Mouse (Mus musculus) hindbrain, embryonic 12.5 days (tissue): ENCODE measurements around the gene Sptlc3. TPM values are rescaled to one million over a fixed set of nuclear protein-coding genes. Genes with fewer than 3 reads are reported as not detected.

Experiments
- ATAC-seq: fragments of 200-750 bp; cut with Nextera tagmentation; 2 replicates; pipeline ENCODE4 v1.8.0; 2017; ENCODE audit warnings: moderate TSS enrichment; ENCODE audit not compliant: low FRiP score
- H3K27ac ChIP-seq: fragments of 300-500 bp; sonication (generic); 2 replicates; pipeline ENCODE4 v1.5.1; 2016; ENCODE audit warnings: mild to moderate bottlenecking
- H3K27me3 ChIP-seq: fragments of 300-500 bp; sonication (generic); 2 replicates; pipeline ENCODE4 v1.6.1; 2016; ENCODE audit warnings: mild to moderate bottlenecking
- H3K36me3 ChIP-seq: fragments of 300-500 bp; sonication (generic); 2 replicates; pipeline ENCODE4 v1.6.1; 2016; ENCODE audit warnings: mild to moderate bottlenecking
- H3K4me1 ChIP-seq: fragments of 300-500 bp; sonication (generic); 2 replicates; pipeline ENCODE4 v1.6.1; 2016
- H3K4me2 ChIP-seq: fragments of 300-500 bp; sonication (generic); replicated peaks from 2 replicates; pipeline ENCODE4 v1.6.1; 2016; ENCODE audit warnings: mild to moderate bottlenecking
- H3K4me3 ChIP-seq: fragments of 300-500 bp; sonication (generic); 2 replicates; pipeline ENCODE4 v1.5.1; 2016; ENCODE audit warnings: mild to moderate bottlenecking
- H3K9ac ChIP-seq: fragments of 300-500 bp; sonication (generic); 2 replicates; pipeline ENCODE4 v1.6.1; 2016; ENCODE audit warnings: mild to moderate bottlenecking, moderate library complexity
- H3K9me3 ChIP-seq: fragments of 300-500 bp; sonication (generic); replicated peaks from 2 replicates; pipeline ENCODE4 v1.6.1; 2016; ENCODE audit warnings: mild to moderate bottlenecking
- WGBS: fragments of 180-500 bp; shearing (Covaris S2); methylation state at CpG from one replicate; pipeline ENCODE4 v1.1.7; 2016; 5-methylcytosine and 5-hydroxymethylcytosine counted together
- polyA plus RNA-seq: library from polyadenylated mRNA; unstranded; fragments of >200 nt; fragmentation: Nextera tagmentation; extraction: Ambion mirVana; gene quantifications from 2 replicates; pipeline ENCODE4 v1.2.1, GENCODE M21; 2016

Sptlc3 gene
- polyA plus RNA-seq, 1 experiment from 2014 or later = 0.27 TPM

DNA sequence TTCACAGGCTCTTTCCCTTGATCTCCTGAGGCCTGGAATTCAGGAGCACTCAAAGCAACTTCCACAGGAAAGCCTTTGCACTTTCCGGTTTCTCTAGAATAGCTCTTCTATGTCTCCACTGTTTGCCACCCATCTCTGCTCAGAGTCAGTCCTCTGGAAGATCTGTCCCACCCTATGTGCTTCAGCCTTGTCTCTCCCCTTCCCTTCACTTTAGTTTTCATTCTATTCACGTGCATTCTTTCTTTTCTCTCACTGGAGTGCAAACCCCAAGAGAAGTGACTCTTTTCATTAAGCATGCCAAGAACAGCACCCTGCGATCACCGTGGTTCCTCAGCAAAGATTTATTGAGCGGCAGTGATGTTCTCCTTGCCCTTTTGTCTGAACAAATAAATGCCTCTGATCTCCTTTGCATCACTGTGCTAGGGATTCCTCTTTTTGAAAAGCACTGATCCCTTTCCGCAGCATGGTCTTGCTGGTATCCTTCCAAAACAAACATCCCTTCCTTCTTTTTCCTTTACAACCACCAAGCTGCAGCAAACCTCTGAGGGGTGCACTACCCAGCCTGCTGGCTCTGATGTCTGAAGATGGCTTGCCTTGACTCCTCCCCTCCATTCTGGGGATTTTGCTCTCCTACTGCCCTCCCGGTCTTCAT is 108.0 kb downstream of the Sptlc3 start:
- Histone ChIP-seq H3K4me1 (0 out of 2 replicates have a peak, but pooled peaks cover 4% of the 10 kb centered on the region), H3K4me3 (no peak overlapping the region), H3K4me2 (no peak overlapping the region), H3K9me3 (no peaks in the 10 kb centered on the region), H3K36me3 (no peaks in the 10 kb centered on the region), H3K27me3 (no peaks in the 10 kb centered on the region), H3K27ac (no peak overlapping the region), H3K9ac (no peak overlapping the region)
- 23% methylated on average over 7 of the region's 7 CpGs for WGBS
- 0 out of 2 replicates have a peak, but pooled peaks have one; percentile 29 for ATAC-seq

DNA sequence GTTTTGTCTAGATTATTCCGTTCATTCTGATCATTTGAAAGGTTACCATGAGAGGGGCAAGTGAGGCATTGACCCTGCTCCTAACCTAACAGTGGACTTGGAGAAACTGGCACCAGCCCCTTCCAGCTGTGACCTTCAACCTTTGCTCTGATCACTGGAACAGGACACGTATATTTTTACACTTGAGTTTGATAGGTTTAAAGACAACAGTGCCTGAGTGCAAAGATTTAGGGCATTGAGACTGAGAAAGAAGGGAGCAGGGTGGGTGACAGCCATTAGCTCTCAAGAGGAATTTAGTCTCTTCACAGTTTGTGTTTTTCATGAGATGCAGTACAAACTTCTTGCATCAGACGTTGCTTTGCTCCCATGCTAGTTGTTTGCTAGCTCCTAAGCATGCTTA is 114.5 kb downstream of the Sptlc3 start:
- no peaks in the 10 kb centered on the region for H3K9me3 ChIP-seq
- no peak for ATAC-seq
- no peaks in the 10 kb centered on the region for H3K36me3 ChIP-seq
- H3K9ac ChIP-seq = no peak overlapping the region
- peak overlapping the region; percentile 39; the same call in 1 of the 2 replicates for H3K4me2 ChIP-seq
- no peak overlapping the region for H3K4me3 ChIP-seq
- H3K27ac ChIP-seq = 0 out of 2 replicates have a peak overlapping the region, but pooled peaks have one; percentile 24
- peaks cover 6% of the 10 kb centered on the region; the same call in 1 of the 2 replicates for H3K27me3 ChIP-seq
- H3K4me1 ChIP-seq = peaks cover 22% of the 10 kb centered on the region
- WGBS = 17% methylated on average over 3 of the region's 3 CpGs

DNA sequence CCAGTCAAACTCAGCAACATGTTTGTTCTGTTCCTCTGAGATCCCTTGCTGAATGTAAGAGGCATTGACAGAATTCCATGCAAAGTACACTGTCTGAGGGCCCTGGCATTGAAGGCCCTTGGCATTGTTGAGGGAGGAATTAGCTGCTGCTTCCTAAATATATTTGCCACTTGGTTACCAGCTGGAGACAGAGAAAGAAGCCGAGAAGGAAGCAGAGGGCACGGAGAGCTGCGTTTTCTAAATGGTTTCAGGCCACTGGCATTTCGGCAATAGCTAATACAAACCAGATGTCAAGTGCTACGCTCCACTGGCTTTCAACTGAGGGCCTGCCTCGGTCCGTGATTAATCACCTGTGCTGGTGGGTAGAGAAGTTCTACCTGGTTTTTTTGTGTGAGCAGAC is 115.1 kb downstream of the Sptlc3 start:
- peak; percentile 67 for ATAC-seq
- no peaks in the 10 kb centered on the region for H3K9me3 ChIP-seq
- no peak overlapping the region for H3K9ac ChIP-seq
- 0 out of 2 replicates have a peak overlapping the region, but pooled peaks have one; percentile 24 for H3K27ac ChIP-seq
- peaks cover 6% of the 10 kb centered on the region; the same call in 1 of the 2 replicates for H3K27me3 ChIP-seq
- peak overlapping the region; percentile 39 for H3K4me2 ChIP-seq
- 7% methylated on average over 7 of the region's 7 CpGs for WGBS
- H3K4me1 ChIP-seq = peaks cover 22% of the 10 kb centered on the region
- no peak overlapping the region for H3K4me3 ChIP-seq
- no peaks in the 10 kb centered on the region for H3K36me3 ChIP-seq

DNA sequence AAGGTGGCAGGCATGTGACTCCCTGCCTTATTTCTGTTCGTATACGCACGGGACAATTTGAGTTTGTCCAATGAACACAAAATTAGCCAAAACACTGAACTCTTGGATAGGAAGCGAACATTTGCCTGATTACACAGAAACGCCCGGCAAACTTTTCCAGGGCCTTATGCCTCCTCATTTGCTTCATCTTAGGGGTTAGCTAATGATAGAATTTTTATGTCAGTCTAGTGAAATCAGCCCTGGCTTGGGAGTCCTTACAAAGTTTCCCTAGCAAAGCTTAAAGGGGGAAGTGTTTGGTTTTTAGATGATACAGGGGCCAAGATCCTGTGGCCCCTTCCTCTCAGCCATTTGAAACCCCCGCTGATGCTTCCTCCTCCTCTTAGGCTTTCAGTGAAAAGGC is 115.5 kb downstream of the Sptlc3 start:
- Histone ChIP-seq H3K27me3 (peaks cover 6% of the 10 kb centered on the region; the same call in 1 of the 2 replicates), H3K9me3 (no peaks in the 10 kb centered on the region), H3K4me2 (peak overlapping the region; percentile 39), H3K4me3 (no peak overlapping the region), H3K9ac (no peak overlapping the region), H3K27ac (peak overlapping the region; percentile 24; the same call in 1 of the 2 replicates), H3K36me3 (no peaks in the 10 kb centered on the region), H3K4me1 (peaks cover 22% of the 10 kb centered on the region)
- no peak for ATAC-seq
- WGBS = 10% methylated on average over 7 of the region's 7 CpGs

DNA sequence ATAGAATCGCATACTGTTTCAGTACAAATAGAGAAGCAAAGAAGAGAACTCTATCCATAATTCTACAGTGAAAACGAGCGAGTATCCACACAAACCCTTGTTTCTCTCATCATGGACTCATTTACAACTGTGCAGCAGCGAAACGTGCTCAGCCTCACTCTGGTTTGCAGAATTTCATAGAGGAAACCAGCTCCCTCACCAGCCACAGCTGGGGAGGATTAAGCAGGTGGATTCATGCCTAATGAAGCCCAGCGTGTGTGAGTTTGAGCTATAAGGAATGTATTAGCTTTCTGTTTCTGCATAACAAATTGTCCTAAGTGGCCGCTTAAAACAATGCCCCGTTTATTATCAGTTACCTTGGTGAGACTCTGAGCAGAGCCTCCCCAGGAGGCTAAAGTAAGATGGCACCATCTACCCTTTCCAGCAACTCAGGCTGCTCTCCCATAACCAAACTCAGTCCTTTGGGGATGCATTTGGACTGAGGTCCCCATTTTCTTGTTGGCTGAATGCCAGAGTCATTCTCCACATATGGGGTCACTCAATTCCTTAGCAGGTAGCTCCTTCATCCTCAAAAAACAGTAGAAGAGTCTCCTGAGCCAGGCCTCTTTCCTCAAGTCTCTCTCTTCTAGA is 116.1 kb downstream of the Sptlc3 start:
- Histone ChIP-seq H3K4me1 (peaks cover 22% of the 10 kb centered on the region), H3K4me2 (peak overlapping the region; percentile 39), H3K27me3 (peaks cover 6% of the 10 kb centered on the region; the same call in 1 of the 2 replicates), H3K9me3 (no peaks in the 10 kb centered on the region), H3K36me3 (no peaks in the 10 kb centered on the region), H3K4me3 (no peak overlapping the region), H3K27ac (peak overlapping the region; percentile 24; the same call in 1 of the 2 replicates), H3K9ac (no peak overlapping the region)
- 11% methylated on average over 8 of the region's 8 CpGs for WGBS
- 0 out of 2 replicates have a peak, but pooled peaks have one; percentile 32 for ATAC-seq

DNA sequence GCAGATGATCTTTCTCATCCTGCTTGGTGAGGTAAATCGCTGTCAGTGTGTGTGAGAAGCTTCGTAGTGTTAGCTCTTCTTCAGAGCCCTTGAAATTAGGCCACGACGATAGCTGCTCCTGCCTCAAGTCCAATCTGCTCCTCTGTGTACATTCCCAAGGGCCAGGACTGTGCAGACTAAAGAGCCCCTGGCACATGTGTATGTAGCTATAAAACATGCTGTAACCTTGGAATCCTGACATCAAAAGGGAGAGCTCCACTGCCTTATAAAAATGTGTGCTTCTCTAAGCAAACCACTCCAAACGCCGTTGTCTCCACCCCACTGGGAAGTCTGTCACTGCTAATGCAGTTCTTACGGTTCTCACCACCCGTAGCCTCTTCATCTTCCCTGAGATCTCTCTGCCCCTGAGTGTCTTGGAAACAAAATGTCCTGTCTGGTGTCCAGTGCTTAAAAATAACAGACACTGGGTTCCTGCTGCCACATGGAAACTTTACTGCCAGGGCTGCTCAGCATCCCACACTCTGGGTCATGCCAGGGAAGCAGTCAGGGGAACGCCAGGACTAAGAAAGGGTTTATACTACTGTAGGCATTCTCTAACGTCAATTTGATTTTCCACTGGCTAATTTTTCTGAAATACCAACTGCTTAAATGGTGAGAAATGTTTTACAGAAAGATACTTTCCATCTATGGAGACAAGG is 118.8 kb downstream of the Sptlc3 start:
- Histone ChIP-seq H3K27ac (no peak overlapping the region), H3K4me2 (no peak overlapping the region), H3K36me3 (no peaks in the 10 kb centered on the region), H3K9ac (no peak overlapping the region), H3K9me3 (no peaks in the 10 kb centered on the region), H3K4me3 (no peak overlapping the region), H3K4me1 (peaks cover 22% of the 10 kb centered on the region), H3K27me3 (peaks cover 6% of the 10 kb centered on the region; the same call in 1 of the 2 replicates)
- WGBS = 53% methylated on average over 10 of the region's 10 CpGs
- no peak for ATAC-seq

DNA sequence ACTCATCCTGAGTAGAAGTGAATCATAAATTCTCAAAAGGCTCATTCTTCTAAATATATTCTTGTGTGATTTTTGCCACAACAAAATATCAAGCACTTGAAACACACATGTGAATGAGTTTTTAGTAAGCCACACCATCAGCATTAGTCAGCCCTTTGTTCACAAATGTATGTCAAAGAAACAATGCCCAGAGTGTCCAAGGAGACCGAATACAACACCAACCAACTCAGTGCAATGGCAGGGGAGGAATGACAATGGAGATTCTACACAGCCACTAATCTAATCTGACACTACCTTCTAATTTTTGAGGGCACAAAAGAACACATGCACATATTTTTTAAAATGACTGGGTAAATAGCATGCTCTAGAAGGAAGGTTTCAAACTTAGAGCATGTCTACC is 132.8 kb downstream of the Sptlc3 start:
- Histone ChIP-seq H3K4me3 (no peak overlapping the region), H3K9ac (no peak overlapping the region), H3K4me1 (no peaks in the 10 kb centered on the region), H3K27ac (no peak overlapping the region), H3K4me2 (no peak overlapping the region), H3K27me3 (no peaks in the 10 kb centered on the region), H3K9me3 (no peaks in the 10 kb centered on the region), H3K36me3 (no peaks in the 10 kb centered on the region)
- WGBS = 68% methylated on average over 1 of the region's 1 CpGs
- ATAC-seq = no peak

DNA sequence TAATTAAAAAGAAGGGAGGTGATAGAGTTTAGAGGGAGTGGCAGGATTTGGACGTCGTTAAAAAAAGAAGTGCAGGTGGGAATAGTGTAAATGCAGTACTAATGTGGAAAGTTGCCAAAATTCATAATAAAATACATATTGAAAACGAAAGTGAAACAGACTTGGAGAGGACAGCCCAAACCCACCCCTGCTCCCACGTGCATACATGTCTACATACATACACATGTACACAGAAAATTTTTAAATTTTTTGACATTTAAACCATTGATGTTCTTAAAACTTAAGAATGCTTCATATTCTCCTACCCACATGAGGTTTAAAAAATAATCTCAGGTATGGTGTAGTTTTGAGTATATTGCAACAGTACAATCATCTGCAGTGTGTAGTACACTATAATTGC is 135.0 kb downstream of the Sptlc3 start:
- Histone ChIP-seq H3K36me3 (no peaks in the 10 kb centered on the region), H3K27ac (no peak overlapping the region), H3K9ac (no peak overlapping the region), H3K27me3 (no peaks in the 10 kb centered on the region), H3K4me2 (no peak overlapping the region), H3K4me3 (no peak overlapping the region), H3K9me3 (no peaks in the 10 kb centered on the region), H3K4me1 (no peaks in the 10 kb centered on the region)
- WGBS = 87% methylated on average over 4 of the region's 4 CpGs
- no peak for ATAC-seq

DNA sequence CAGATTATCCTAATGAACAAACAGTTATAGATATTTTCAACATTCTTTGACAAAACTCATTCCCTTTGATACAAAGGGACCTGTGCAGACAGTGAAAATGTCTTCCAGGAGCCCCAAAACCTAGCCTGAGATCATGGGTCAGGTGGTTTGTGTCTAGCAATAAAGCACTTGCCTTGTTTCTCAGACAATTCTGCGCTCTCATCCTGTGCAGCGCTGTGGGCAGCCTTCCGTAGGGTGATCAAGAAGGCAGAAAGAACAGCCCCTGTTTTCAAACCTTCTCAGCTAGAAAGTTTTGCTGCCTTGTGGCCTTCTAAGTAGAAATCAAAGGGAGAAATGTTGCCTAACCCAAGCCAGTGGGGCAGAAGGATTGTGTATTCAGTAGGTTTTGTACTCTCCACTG is 135.9 kb downstream of the Sptlc3 start:
- H3K9ac ChIP-seq = no peak overlapping the region
- no peaks in the 10 kb centered on the region for H3K27me3 ChIP-seq
- H3K9me3 ChIP-seq = no peaks in the 10 kb centered on the region
- H3K4me2 ChIP-seq = no peak overlapping the region
- H3K36me3 ChIP-seq = no peaks in the 10 kb centered on the region
- H3K4me3 ChIP-seq = no peak overlapping the region
- no peak overlapping the region for H3K27ac ChIP-seq
- 78% methylated on average over 3 of the region's 3 CpGs for WGBS
- H3K4me1 ChIP-seq = no peaks in the 10 kb centered on the region
- no peak for ATAC-seq

DNA sequence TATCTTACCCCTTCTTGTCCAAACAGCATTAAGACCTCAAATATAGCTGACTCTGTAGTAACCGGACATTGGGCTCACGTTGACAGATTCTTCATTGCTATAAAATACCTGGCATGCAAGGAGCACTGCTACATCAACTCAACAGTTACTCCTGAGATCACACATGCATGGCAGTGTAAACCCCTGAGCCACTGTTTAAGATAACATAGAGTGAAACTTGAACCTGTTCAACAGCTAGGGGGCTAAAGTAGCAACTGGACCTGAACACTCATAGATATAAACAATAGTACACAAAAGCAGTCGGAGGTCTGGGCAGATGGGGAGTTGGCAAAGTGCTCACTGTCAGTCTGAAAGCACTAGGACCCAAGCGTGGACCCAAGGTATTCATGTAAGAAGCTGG is 140.8 kb downstream of the Sptlc3 start:
- Histone ChIP-seq H3K4me3 (no peak overlapping the region), H3K27ac (no peak overlapping the region), H3K27me3 (no peaks in the 10 kb centered on the region), H3K9ac (no peak overlapping the region), H3K4me2 (no peak overlapping the region), H3K9me3 (no peaks in the 10 kb centered on the region), H3K4me1 (no peaks in the 10 kb centered on the region), H3K36me3 (no peaks in the 10 kb centered on the region)
- ATAC-seq = no peak
- WGBS = 77% methylated on average over 4 of the region's 4 CpGs

DNA sequence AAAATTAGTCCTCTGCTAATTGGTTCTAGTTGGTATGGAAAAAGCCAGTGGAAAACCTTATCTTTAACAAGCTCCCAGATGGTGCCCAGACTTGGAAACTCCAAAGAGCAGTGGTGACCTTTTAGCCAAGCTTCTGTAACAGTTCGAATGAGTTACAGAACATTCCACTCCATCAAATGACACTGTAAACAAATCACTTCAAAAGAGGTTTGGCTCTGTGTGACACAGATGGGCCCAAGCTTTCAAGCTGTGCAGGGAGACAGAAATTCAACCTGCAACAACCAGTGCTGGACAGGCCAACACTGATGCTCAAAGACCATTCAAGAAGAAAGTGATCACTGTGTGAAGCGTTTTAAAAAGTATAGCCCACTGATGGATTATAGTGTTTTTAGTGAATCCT is 144.1 kb downstream of the Sptlc3 start:
- 42% methylated on average over 2 of the region's 2 CpGs for WGBS
- Histone ChIP-seq H3K4me1 (no peaks in the 10 kb centered on the region), H3K27me3 (no peaks in the 10 kb centered on the region), H3K36me3 (no peaks in the 10 kb centered on the region), H3K4me2 (no peak overlapping the region), H3K27ac (no peak overlapping the region), H3K9me3 (no peaks in the 10 kb centered on the region), H3K9ac (no peak overlapping the region), H3K4me3 (no peak overlapping the region)
- no peak for ATAC-seq

DNA sequence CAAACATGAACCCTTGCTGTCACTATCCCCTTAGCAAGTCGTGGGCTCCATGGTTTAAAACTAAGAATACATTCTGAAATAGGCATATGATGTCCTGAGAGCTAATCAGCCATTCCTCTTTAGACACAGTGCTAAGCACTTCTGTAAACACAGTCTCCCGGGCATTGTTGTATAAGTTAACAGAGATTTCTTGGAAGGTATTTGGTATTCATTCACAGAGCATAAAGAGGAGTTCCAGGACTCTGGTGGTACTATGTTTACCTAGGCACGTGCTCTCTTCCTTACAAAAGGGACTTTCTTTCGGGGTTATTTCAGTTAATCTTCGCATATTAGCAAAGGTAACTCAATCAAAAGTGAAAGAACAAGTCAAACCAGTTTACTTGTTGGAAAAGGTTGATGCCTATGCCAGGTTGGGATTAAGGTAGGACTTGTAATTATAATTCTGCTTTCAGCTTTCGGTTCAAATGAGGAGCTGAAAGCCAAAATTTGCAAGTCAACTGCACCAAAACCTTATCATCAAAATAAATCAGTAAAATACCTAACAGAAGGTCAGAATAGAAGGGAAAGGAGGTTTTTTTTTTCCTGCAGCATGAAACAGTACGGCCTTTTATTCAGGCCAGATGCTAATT is 148.2 kb downstream of the Sptlc3 start:
- ATAC-seq = no peak

More for the DNA sequence above, 148.2 kb downstream of the Sptlc3 start:
- Histone ChIP-seq H3K4me2 (no peak overlapping the region), H3K36me3 (no peaks in the 10 kb centered on the region), H3K27me3 (no peaks in the 10 kb centered on the region), H3K9me3 (no peaks in the 10 kb centered on the region), H3K27ac (no peak overlapping the region), H3K4me3 (no peak overlapping the region), H3K9ac (no peak overlapping the region), H3K4me1 (no peaks in the 10 kb centered on the region)
- 55% methylated on average over 7 of the region's 7 CpGs for WGBS
